ENCODE assay signal across 8 mouse cellular contexts in the genomic region with DNA sequence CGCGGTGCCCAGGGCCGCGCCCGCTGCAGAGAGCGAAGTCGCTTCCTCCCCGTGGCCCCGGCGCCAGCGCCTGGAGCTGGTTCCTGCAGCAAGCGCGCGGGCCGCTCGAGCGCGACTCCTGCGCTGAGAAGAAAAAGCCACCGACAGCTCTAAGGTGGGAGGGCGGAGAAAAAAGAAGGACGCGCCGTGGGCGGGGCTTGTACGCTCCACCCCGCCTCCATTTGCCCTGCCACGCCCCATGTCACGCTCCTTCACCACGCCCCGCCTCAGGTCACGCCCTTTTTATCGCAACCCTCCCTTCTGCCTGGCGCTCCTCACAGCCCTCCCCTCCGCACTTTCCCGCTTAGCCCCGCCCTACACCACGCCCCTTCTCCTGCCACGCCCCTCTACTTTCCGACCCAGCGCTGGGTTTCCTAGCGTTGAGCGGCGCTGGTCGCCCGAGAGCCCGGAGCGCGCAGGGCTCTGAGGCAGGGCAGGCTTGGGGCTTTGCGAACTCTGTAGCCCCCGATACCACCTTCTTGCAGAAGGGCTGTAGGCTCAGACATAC. TPM values are rescaled to one million over a fixed set of nuclear protein-coding genes. Genes with fewer than 3 reads are reported as not detected.
DNase-seq lines count a peak whose midpoint lies in the region; ATAC-seq and TF ChIP-seq lines count a peak whose summit lies in the region.

Spsb1 (minus strand) TSS at position 151 of the 547 bp plus-strand sequence.

- H3K36me3 ChIP-seq in G1E (replicated peaks): no peaks in the 10 kb centered on the region
- no peaks in the 10 kb centered on the region for H3K36me3 ChIP-seq in lung, embryonic 16.5 days (ENCODE audit: control insufficient read depth, insufficient read depth, low read length)

- peak; percentile 33; the same call in 1 of the 2 replicates for TF ChIP-seq POLR2A in cerebellum, adult 2 months (IDR thresholded peaks at IDR 0.05; ENCODE audit: borderline replicate concordance, insufficient read depth, low read length)

- H3K9ac ChIP-seq in lung, embryonic 16.5 days (ENCODE audit: low read length): peak within 1 kb of the TSS; percentile 77

- no peaks in the 10 kb centered on the region for H3K9me3 ChIP-seq in G1E (replicated peaks)
- no peaks in the 10 kb centered on the region for H3K9me3 ChIP-seq in lung, embryonic 16.5 days (ENCODE audit: control insufficient read depth, low read length)

- peak within 1 kb of the TSS; percentile 8; the same call in 1 of the 2 replicates for H3K27ac ChIP-seq in cerebellum, adult 2 months (ENCODE audit: insufficient read depth, low read length)
- peak within 1 kb of the TSS; percentile 44; the same call in 1 of the 2 replicates for H3K27ac ChIP-seq in lung, embryonic 16.5 days (ENCODE audit: low read length)

- DNase-seq in G1E (ENCODE audit: low spot score): peak; percentile 61
- peak; percentile 92 to 94 for DNase-seq in cerebellum, adult 2 months
- DNase-seq in forelimb bud, embryonic 11.5 days (ENCODE audit: low read depth, low spot score): peak; percentile 98
- peak; percentile 92 for DNase-seq in layer of hippocampus, adult 9-10 months (ENCODE audit: low spot score)
- peak; percentile 95 for DNase-seq in ovary, postnatal 10 days (ENCODE audit: low spot score)
- DNase-seq in thymus, postnatal 10 days (ENCODE audit: low spot score in 2 of 2): peak; percentile 97 to 99

- H3K4me3 ChIP-seq in G1E (ENCODE audit: low read depth, low read length): peak within 1 kb of the TSS; percentile 66; the same call in 1 of the 2 replicates
- peak within 1 kb of the TSS; percentile 64 for H3K4me3 ChIP-seq in cerebellum, adult 2 months (replicated peaks; ENCODE audit: insufficient read depth, low read depth, low read length)
- H3K4me3 ChIP-seq in lung, embryonic 16.5 days (ENCODE audit: low read length): peak within 1 kb of the TSS; percentile 55

- peak within 1 kb of the TSS; percentile 78 for H3K4me2 ChIP-seq in lung, embryonic 16.5 days (ENCODE audit: low read depth, low read length)

- 1% methylated on average over 51 of the region's 51 CpGs for WGBS in cerebellum, adult 2 months
- 1% methylated on average over 32 of the region's 51 CpGs for WGBS in lung, embryonic 16.5 days

- TF ChIP-seq CTCF in G1E (IDR thresholded peaks at IDR 0.05; ENCODE audit: low read depth, low read length): no peak
- TF ChIP-seq CTCF in cerebellum, adult 2 months (IDR thresholded peaks at IDR 0.05; ENCODE audit: borderline replicate concordance, insufficient read depth, low read depth, low read length): no peak

- peaks cover 15% of the 10 kb centered on the region for H3K4me1 ChIP-seq in G1E (ENCODE audit: insufficient read depth, low read depth, low read length)
- peaks cover 5% of the 10 kb centered on the region for H3K4me1 ChIP-seq in cerebellum, adult 2 months (ENCODE audit: control insufficient read depth, insufficient read depth, low read length)
- peaks cover 5% of the 10 kb centered on the region for H3K4me1 ChIP-seq in lung, embryonic 16.5 days (replicated peaks; ENCODE audit: control insufficient read depth, insufficient read depth, low read length)

- ATAC-seq in G1E (ENCODE audit: extremely low read depth, insufficient number of reproducible peaks, low FRiP score, poor library complexity, severe bottlenecking): peak; percentile 97
- ATAC-seq in hematopoietic stem cell, adult 5-6 weeks (replicated peaks in 1 of 2; ENCODE audit: insufficient read depth in 1 of 2, low FRiP score in 2 of 2, low TSS enrichment in 1 of 2, low read depth in 1 of 2, poor library complexity in 2 of 2, severe bottlenecking in 2 of 2): peak; percentile 92 to 94
- peak; percentile 95 for ATAC-seq in lung, embryonic 16.5 days (ENCODE audit: low read depth)

- peaks cover 30% of the 10 kb centered on the region for H3K27me3 ChIP-seq in G1E (ENCODE audit: insufficient read depth, low read length)
- H3K27me3 ChIP-seq in cerebellum, adult 2 months (ENCODE audit: control insufficient read depth, insufficient read depth, low read length): no peaks in the 10 kb centered on the region
- H3K27me3 ChIP-seq in lung, embryonic 16.5 days (ENCODE audit: control insufficient read depth, insufficient read depth, low read depth, low read length): peaks cover 16% of the 10 kb centered on the region

RNA-seq across cellular contexts. Expression of gene Spsb1, which starts in this region (rescaled TPM):
- not detected in 2 replicates for total RNA-seq in G1E (2014; fragmentation: Nextera tagmentation)
- total RNA-seq in G1E (2017): not detected in 2 replicates
- polyA plus RNA-seq in G1E (2012): 0.08 and 0.20 TPM in 2 replicates
- polyA plus RNA-seq in cerebellum, adult 2 months (2012; rRNA removed): 25.3 and 26.3 TPM in 2 replicates
- total RNA-seq in hematopoietic stem cell, adult 5-6 weeks (2017): 0.30 TPM in 1 of 2 replicates, not detected in the other
- 14.9 and 15.1 TPM in 2 replicates for polyA plus RNA-seq in lung, embryonic 16.5 days (2015; fragmentation: Nextera tagmentation; extraction: Ambion mirVana)

Comparison
In these comparisons a context has a peak if more than half of its experiments do, and no peak if none do; other contexts are left out.
1. Peak in every context shown above with its lines: DNase-seq, ATAC-seq, H3K4me3 ChIP-seq and H3K27ac ChIP-seq.
2. RNA of gene Spsb1 (polyA plus RNA-seq): 25.3 to 26.3 TPM in cerebellum, adult 2 months and 14.9 to 15.1 TPM in lung, embryonic 16.5 days; 0.08 to 0.20 TPM in G1E; every median in the first group is over 10 times any median in the second.
3. Peak in DNase-seq, ATAC-seq and H3K4me3 ChIP-seq in G1E; RNA of the gene not detected or under 1 TPM.
4. Peak in ATAC-seq in hematopoietic stem cell, adult 5-6 weeks; RNA of the gene not detected or under 1 TPM.